Mouse (Mus musculus): Measurements from ENCODE around the gene Malrd1. TPM values are rescaled to one million over a fixed set of nuclear protein-coding genes. Genes with fewer than 3 reads are reported as not detected.

Malrd1 gene
- 0.04 TPM in 1 of 2 replicates, not detected in the other for polyA plus RNA-seq (2016; fragmentation: Nextera tagmentation; extraction: Ambion mirVana)

DNA sequence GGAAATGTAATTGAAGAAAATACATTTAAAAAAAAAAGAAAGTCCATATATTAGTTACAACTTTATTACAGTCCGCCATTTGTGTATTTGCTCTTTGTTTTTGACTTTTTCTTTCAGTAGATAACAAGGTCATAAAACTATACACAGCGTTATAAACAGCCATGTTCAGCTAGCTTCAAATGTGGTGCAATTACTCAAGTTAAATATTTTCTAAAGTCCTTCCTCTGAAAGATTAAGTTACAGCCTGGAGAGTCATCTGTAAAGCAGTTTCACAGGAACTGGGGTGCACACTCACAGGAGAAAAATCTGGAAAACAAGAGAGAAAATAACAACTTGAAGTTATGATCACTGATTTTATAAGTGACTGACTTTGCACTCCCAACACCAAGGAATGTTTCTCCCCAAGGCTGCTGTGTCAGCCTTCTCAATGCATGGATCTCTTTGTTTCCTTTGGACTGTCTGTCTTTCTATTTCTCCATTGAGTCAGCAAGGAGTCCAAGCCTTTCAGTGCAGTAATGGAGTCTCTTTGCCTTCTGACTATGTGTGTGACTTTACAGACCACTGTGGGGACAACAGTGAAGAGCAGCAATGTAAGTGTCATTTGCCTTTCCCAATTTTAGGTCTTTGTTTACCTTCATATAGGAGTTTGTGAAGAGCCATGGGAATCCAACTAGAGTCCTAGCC, at the start of gene Malrd1:
Gene Malrd1, plus strand, starts transcription at position 239 of the 684 bp plus-strand sequence.
- DNase-seq (ENCODE audit: low spot score), result no peak
- Histone ChIP-seq H3K36me3 (no peaks in the 10 kb centered on the region), H3K4me3 (no peak within 1 kb of the TSS), H3K27me3 (ENCODE audit: low read depth, poor library complexity, severe bottlenecking) (no peaks in the 10 kb centered on the region), H3K4me1 (no peaks in the 10 kb centered on the region), H3K27ac (replicated peaks) (no peak within 1 kb of the TSS), H3K9me3 (replicated peaks) (peaks cover 14% of the 10 kb centered on the region)
- WGBS, result 81% methylated on average over 2 of the region's 2 CpGs

DNA sequence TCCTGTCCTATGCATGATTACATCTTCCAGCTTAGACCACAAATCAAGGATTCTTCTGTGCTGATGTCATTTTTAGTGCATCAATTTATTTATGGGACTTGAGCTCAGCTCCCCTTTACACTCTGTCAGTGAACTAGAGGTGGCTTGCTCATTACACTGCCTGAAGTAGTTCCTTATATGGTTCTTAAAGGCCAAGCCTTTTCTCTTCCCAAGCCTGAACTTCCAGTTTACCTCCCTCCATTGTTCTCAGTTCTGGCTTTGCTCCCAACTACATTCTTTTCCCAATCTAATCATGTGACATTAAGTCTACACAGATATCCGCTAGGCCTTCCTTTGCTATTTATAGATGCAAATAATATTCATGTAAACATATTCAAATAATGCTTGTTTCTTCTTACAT, 12.4 kb downstream of the Malrd1 start:
- Histone ChIP-seq H3K27me3 (ENCODE audit: low read depth, poor library complexity, severe bottlenecking) (no peaks in the 10 kb centered on the region), H3K4me3 (no peak overlapping the region), H3K36me3 (no peaks in the 10 kb centered on the region), H3K27ac (replicated peaks) (no peak overlapping the region), H3K9me3 (replicated peaks) (no peaks in the 10 kb centered on the region), H3K4me1 (no peaks in the 10 kb centered on the region)
- DNase-seq (ENCODE audit: low spot score), result no peak
- WGBS, result 87% methylated on average over 1 of the region's 1 CpGs

DNA sequence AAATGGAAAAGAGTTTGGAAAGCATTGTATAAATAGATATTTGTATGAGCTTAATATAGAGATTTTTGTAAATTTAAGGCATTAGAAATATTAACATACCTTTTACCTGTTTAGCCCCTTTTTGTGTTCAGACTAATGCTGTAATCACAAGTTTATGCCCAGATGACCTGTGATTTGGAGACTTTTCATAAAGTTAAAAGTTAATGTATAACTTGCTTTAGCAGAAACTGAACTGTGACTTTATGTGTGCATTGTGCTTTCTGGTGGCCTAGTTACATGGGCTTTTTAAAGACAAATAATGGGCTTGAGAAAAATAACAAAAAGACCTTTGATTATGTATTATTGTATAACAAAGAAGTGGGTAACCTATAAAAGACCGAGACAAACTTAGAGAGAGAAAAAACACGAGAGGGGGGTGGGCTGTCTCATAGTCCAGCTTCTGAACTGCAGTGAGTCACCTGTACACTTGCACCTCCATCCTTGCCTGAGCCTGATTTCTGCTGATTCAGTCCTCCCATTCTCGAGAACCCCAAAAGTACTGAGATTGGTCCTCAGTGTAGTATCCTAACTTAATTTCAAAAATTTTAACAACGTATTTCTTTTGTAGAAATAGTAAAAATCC, 87.2 kb downstream of the Malrd1 start:
- no peaks in the 10 kb centered on the region for H3K36me3 ChIP-seq
- WGBS, result 82% methylated on average over 4 of the region's 4 CpGs
- H3K4me3 ChIP-seq, result no peak overlapping the region
- H3K27me3 ChIP-seq (ENCODE audit: low read depth, poor library complexity, severe bottlenecking), result no peaks in the 10 kb centered on the region
- DNase-seq (ENCODE audit: low spot score), result no peak
- H3K27ac ChIP-seq (replicated peaks), result no peak overlapping the region
- no peaks in the 10 kb centered on the region for H3K9me3 ChIP-seq (replicated peaks)
- H3K4me1 ChIP-seq, result no peaks in the 10 kb centered on the region

DNA sequence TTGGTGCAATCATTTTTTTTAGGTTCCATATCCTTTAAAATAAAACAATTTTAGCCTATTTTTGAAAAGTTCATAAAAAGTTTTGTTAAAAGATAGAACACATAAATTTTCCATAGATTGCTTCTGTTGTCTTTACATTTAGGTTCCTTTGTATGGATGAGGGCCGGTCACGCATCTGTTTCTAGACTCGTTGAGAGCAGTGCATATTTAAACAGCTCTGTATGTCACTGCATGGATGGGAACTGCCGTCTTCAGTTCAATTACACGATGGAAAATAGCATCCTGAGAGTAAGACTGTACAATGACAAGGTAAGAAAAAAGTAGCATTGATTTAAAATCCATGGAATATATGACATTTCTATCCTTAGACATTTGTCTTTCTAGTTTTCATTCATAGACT, 87.7 kb downstream of the Malrd1 start:
- Histone ChIP-seq H3K36me3 (no peaks in the 10 kb centered on the region), H3K27ac (replicated peaks) (no peak overlapping the region), H3K27me3 (ENCODE audit: low read depth, poor library complexity, severe bottlenecking) (no peaks in the 10 kb centered on the region), H3K9me3 (replicated peaks) (no peaks in the 10 kb centered on the region), H3K4me3 (no peak overlapping the region), H3K4me1 (no peaks in the 10 kb centered on the region)
- DNase-seq (ENCODE audit: low spot score), result no peak
- 83% methylated on average over 5 of the region's 5 CpGs for WGBS

DNA sequence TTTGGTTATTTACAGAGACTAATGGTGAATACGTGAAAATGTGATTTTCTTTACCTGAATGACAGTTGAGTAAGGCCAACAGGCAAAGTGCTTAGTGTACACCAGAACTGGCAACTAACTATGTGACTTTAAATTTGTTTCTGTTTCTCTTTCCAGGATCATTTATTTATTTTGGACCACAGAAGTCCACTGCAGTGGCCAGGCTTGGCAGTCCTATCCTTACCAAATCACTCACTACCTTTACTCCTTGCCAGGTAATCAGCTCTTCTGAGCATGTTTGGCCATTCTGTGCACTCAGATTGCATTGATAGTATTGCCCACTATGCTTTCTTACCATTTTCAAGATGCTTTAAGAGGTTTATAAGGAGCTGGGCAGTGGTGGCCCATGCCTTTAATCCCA, 109.5 kb downstream of the Malrd1 start:
- Histone ChIP-seq H3K9me3 (replicated peaks) (no peaks in the 10 kb centered on the region), H3K27me3 (ENCODE audit: low read depth, poor library complexity, severe bottlenecking) (no peaks in the 10 kb centered on the region), H3K4me1 (no peaks in the 10 kb centered on the region), H3K36me3 (no peaks in the 10 kb centered on the region), H3K27ac (replicated peaks) (no peak overlapping the region), H3K4me3 (no peak overlapping the region)
- no peak for DNase-seq (ENCODE audit: low spot score)
- WGBS, result 86% methylated on average over 1 of the region's 1 CpGs

DNA sequence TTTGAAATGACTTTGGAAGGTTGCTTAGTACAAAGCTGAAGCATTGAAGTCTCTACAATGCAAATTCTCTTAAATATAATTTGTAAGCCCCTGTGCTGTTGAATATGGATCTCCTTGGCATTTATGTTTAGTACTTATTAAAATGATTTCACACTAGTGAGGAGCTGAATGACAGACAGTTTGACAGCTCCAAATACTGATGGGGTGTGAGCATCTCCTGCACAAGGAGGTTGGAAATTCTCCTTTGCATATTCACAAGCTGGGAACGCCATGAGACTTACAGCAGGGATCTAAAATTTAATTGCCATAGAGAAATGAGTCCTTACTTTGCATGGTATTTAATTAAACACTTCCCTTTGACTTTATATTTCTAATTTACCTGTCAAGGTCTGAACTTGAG, 117.6 kb downstream of the Malrd1 start:
- H3K27me3 ChIP-seq (ENCODE audit: low read depth, poor library complexity, severe bottlenecking), result no peaks in the 10 kb centered on the region
- H3K4me3 ChIP-seq, result no peak overlapping the region
- 80% methylated on average over 1 of the region's 1 CpGs for WGBS
- DNase-seq (ENCODE audit: low spot score), result no peak
- peaks cover 3% of the 10 kb centered on the region; the same call in 1 of the 2 replicates for H3K4me1 ChIP-seq
- H3K27ac ChIP-seq (replicated peaks), result no peak overlapping the region
- H3K36me3 ChIP-seq, result no peaks in the 10 kb centered on the region
- no peaks in the 10 kb centered on the region for H3K9me3 ChIP-seq (replicated peaks)

DNA sequence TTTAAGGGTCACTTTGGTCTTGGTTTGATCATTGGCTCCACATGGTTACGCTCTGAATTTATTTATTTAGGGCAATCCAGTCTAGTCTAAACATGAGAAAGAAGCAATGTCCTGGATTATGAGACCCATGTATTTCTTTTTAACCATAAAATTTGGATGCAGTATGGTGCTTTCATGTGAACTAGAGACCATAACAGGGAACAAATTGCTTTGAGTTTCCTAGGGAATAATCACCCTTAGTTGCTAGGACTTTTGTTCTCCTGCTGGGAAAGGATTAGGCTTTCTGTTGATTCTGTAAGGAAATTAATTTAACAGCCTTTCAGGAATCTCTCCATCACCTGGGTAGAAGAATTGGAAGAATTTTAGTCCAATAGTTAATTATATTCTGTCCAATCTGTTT, 130.1 kb downstream of the Malrd1 start:
- WGBS, result 22% methylated on average over 1 of the region's 1 CpGs
- no peak for DNase-seq (ENCODE audit: low spot score)
- no peaks in the 10 kb centered on the region for H3K9me3 ChIP-seq (replicated peaks)
- H3K27me3 ChIP-seq (ENCODE audit: low read depth, poor library complexity, severe bottlenecking), result peaks cover 5% of the 10 kb centered on the region; the same call in 1 of the 2 replicates
- H3K36me3 ChIP-seq, result no peaks in the 10 kb centered on the region
- H3K4me1 ChIP-seq, result peaks cover 9% of the 10 kb centered on the region
- no peak overlapping the region for H3K27ac ChIP-seq (replicated peaks)
- H3K4me3 ChIP-seq, result no peak overlapping the region

DNA sequence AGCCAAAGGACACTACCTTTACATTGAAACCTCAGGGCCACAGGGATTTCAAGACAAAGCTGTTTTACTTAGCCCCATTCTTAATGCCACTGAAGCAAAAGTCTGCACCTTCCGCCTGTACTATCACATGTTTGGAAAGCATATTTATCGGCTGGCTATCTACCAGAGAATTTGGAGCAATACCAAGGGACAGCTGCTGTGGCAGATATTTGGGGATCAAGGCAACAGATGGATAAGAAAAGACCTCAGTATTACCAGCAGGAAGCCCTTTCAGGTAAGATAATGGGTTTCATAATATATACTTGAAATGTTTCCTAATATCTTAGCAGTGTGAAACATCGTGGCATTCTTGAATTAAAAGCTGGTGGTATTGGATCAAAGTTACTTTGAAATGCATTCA, 176.7 kb downstream of the Malrd1 start:
- no peak for DNase-seq (ENCODE audit: low spot score)
- Histone ChIP-seq H3K4me3 (no peak overlapping the region), H3K27me3 (ENCODE audit: low read depth, poor library complexity, severe bottlenecking) (no peaks in the 10 kb centered on the region), H3K9me3 (replicated peaks) (no peaks in the 10 kb centered on the region), H3K36me3 (no peaks in the 10 kb centered on the region), H3K27ac (replicated peaks) (no peak overlapping the region), H3K4me1 (no peaks in the 10 kb centered on the region)
- 90% methylated on average over 3 of the region's 3 CpGs for WGBS

DNA sequence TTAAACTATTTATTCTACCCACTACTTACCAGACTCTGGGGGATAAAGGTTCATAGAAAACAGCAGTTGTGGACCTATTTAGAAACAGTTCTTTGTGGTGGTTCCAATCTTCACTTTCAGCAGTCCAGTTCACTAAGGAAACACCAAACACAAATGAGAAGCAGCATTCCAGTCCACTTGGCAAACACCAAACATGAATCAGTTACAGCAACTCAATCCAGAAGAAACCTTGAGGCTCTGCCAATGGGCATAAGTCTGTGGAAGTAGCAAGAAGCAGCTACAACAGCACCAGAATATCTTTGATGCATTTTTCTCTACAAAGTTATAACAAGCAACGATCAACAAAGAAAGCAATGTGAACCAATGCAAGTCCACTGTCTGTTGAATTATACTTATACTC, 214.7 kb downstream of the Malrd1 start:
- Histone ChIP-seq H3K36me3 (no peaks in the 10 kb centered on the region), H3K27me3 (ENCODE audit: low read depth, poor library complexity, severe bottlenecking) (no peaks in the 10 kb centered on the region), H3K4me1 (no peaks in the 10 kb centered on the region), H3K27ac (replicated peaks) (no peak overlapping the region), H3K4me3 (no peak overlapping the region), H3K9me3 (replicated peaks) (0 out of 2 replicates have a peak, but pooled peaks cover 3% of the 10 kb centered on the region)
- WGBS, result 86% methylated on average over 1 of the region's 1 CpGs
- no peak for DNase-seq (ENCODE audit: low spot score)

DNA sequence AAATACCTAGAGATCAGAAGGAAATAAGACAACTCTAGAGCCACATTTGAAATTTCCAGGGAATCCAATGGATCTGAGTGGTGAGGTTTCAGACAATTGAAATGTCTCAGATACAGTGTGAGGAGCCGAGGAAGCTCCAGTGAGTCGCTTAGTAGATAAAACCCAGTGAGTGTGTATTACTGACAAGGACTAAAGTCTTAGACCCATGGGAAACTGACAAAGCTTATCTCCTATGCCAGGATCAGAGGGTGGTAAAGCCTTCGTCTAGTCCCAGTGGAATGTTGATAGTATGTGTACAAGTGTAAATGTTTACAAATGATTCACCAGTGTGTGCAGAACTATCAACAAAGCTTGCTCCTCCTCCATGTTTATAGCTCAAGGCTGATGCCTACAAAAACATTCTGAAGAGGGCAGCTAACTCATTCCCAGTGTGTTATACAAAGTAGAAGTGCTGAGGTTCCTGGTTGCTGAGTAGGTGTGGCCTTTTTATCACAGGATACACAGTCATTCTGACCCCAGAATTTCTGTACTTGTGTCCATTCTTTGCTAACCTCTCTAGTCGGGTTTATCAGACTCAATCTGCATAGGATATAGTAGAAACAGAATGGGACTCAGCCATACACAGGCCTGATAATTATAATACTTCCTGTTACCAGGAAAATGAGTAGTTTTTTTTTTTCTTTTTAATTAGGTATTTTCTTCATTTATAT, 218.9 kb downstream of the Malrd1 start:
- H3K27me3 ChIP-seq (ENCODE audit: low read depth, poor library complexity, severe bottlenecking), result no peaks in the 10 kb centered on the region

DNA sequence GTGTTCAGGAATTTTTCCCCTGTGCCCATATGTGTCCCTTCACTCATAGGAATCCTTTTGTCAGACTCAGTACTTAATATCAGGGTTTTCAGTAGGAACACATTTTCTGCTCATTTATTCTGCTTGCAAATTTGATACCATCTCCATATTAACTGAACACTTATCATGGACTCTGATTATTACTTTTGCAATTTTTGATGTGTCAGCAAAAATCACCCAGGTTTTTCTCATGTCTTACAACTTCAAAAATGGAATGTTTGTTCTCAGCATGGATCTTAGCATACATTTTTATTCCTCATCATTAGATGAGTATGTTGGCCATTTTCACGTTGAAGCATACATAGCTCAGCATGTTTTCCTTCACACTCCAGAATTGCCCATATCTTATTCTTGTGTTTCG, 258.5 kb downstream of the Malrd1 start:
- Histone ChIP-seq H3K27me3 (ENCODE audit: low read depth, poor library complexity, severe bottlenecking) (no peaks in the 10 kb centered on the region), H3K4me3 (no peak overlapping the region), H3K4me1 (no peaks in the 10 kb centered on the region), H3K27ac (replicated peaks) (no peak overlapping the region), H3K9me3 (replicated peaks) (no peaks in the 10 kb centered on the region), H3K36me3 (no peaks in the 10 kb centered on the region)
- no peak for DNase-seq (ENCODE audit: low spot score)
- 78% methylated on average over 2 of the region's 2 CpGs for WGBS

More for the DNA sequence above, 218.9 kb downstream of the Malrd1 start:
- WGBS, result 81% methylated on average over 4 of the region's 4 CpGs
- Histone ChIP-seq H3K36me3 (no peaks in the 10 kb centered on the region), H3K4me3 (no peak overlapping the region), H3K27ac (replicated peaks) (no peak overlapping the region), H3K9me3 (replicated peaks) (no peaks in the 10 kb centered on the region), H3K4me1 (no peaks in the 10 kb centered on the region)
- DNase-seq (ENCODE audit: low spot score), result no peak

DNA sequence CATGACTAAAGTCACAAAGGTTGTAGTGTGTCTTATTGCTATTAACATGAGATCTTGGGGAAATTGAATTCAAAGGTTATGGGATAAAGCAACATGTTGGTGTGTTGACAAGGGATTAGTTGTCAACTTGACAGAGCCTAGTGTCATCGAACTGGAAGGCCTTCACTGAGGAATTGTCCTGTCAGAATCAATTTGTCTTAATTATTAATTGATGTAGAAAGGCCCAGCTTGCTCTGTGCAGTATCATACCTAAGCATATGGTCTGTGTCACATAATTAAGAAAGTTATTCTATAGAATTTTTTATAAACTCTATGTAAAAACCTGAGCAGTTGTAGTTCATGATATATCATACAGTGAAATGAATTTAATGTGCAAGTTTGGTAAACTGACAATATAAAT, 289.4 kb downstream of the Malrd1 start:
- Histone ChIP-seq H3K9me3 (replicated peaks) (no peaks in the 10 kb centered on the region), H3K36me3 (no peaks in the 10 kb centered on the region), H3K27ac (replicated peaks) (no peak overlapping the region), H3K27me3 (ENCODE audit: low read depth, poor library complexity, severe bottlenecking) (no peaks in the 10 kb centered on the region), H3K4me1 (no peaks in the 10 kb centered on the region), H3K4me3 (no peak overlapping the region)
- DNase-seq (ENCODE audit: low spot score), result no peak
- 74% methylated on average over 1 of the region's 1 CpGs for WGBS

DNA sequence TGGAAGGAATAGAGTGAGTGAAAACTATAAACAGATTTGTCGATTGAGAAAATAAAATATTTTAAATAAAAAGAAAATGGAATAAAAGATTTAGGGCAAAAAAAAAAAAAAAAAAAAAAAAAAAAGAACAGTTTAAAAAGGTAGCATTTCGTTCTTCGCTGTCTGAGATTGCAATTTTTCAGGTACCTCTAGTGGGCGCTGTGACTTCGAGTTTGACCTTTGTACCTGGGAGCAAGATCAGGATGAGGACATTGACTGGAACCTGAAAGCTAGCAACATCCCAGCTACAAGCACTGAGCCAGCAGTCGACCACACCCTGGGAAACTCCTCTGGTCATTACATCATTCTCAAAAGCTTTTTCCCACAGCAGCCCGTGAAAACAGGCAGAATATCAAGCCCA, 343.1 kb downstream of the Malrd1 start:
- Histone ChIP-seq H3K4me3 (no peak overlapping the region), H3K9me3 (replicated peaks) (no peaks in the 10 kb centered on the region), H3K27me3 (ENCODE audit: low read depth, poor library complexity, severe bottlenecking) (no peaks in the 10 kb centered on the region), H3K4me1 (no peaks in the 10 kb centered on the region), H3K36me3 (no peaks in the 10 kb centered on the region), H3K27ac (replicated peaks) (no peak overlapping the region)
- 29% methylated on average over 7 of the region's 7 CpGs for WGBS
- DNase-seq (ENCODE audit: low spot score), result no peak
